Mouse (Mus musculus) MN1 (cell line): Measurements from ENCODE around the gene Gtf2ird1.

Experiments
- DNase-seq: peaks from one replicate; pipeline ENCODE4 v3.0.0-alpha.2; 2016; ENCODE audit warnings: low spot score

Gtf2ird1 gene

GRCm38 (mm10) chr5:134445208-134445831 is 11.2 kb downstream of the Gtf2ird1 start:
- DNase-seq, result no peak

GRCm38 (mm10) chr5:134444473-134444872 is 12.0 kb downstream of the Gtf2ird1 start:
- DNase-seq, result no peak

- DNase-seq, result no peak
Observed at GRCm38 (mm10) chr5:134442066-134442465, 14.4 kb downstream of the Gtf2ird1 start.

- peak; percentile 78 for DNase-seq
Observed at GRCm38 (mm10) chr5:134441105-134441504, 15.4 kb downstream of the Gtf2ird1 start.

- peak; percentile 97 for DNase-seq
Observed at GRCm38 (mm10) chr5:134440098-134440497, 16.4 kb downstream of the Gtf2ird1 start.

- DNase-seq, result no peak
Observed at GRCm38 (mm10) chr5:134439481-134439880, 17.0 kb downstream of the Gtf2ird1 start.

- DNase-seq, result no peak
Observed at GRCm38 (mm10) chr5:134438676-134439425, 17.7 kb downstream of the Gtf2ird1 start.

- peak; percentile 96 for DNase-seq
Observed at GRCm38 (mm10) chr5:134437459-134437827, 19.1 kb downstream of the Gtf2ird1 start.

- DNase-seq, result peak; percentile 45
Observed at GRCm38 (mm10) chr5:134436782-134437458, 19.6 kb downstream of the Gtf2ird1 start.

- DNase-seq, result peak; percentile 90
Observed at GRCm38 (mm10) chr5:134435836-134436331, 20.6 kb downstream of the Gtf2ird1 start.

GRCm38 (mm10) chr5:134433137-134433536 is 23.4 kb downstream of the Gtf2ird1 start:
- DNase-seq, result no peak

- no peak for DNase-seq
Observed at GRCm38 (mm10) chr5:134430087-134430486, 26.4 kb downstream of the Gtf2ird1 start.

GRCm38 (mm10) chr5:134427664-134428063 is 28.9 kb downstream of the Gtf2ird1 start:
- DNase-seq, result no peak

- DNase-seq, result no peak
Observed at GRCm38 (mm10) chr5:134425601-134426000, 30.9 kb downstream of the Gtf2ird1 start.

- DNase-seq, result no peak
Observed at GRCm38 (mm10) chr5:134423930-134424329, 32.6 kb downstream of the Gtf2ird1 start.

- no peak for DNase-seq
Observed at GRCm38 (mm10) chr5:134423372-134423771, 33.1 kb downstream of the Gtf2ird1 start.

GRCm38 (mm10) chr5:134422265-134422925 is 34.1 kb downstream of the Gtf2ird1 start:
- no peak for DNase-seq

- peak; percentile 90 for DNase-seq
Observed at GRCm38 (mm10) chr5:134421061-134421460, 35.5 kb downstream of the Gtf2ird1 start.

- DNase-seq, result no peak
Observed at GRCm38 (mm10) chr5:134419700-134420099, 36.8 kb downstream of the Gtf2ird1 start.

- peak; percentile 33 for DNase-seq
Observed at GRCm38 (mm10) chr5:134418315-134419074, 38.0 kb downstream of the Gtf2ird1 start.

- DNase-seq, result no peak
Observed at GRCm38 (mm10) chr5:134412341-134412740, 44.2 kb downstream of the Gtf2ird1 start.
